Mouse (Mus musculus) v-Abl transformed pro-B cells (cell line): ENCODE measurements around the gene Nfya.
"Not testable (repeated sequence)": the region's sequence is repeated elsewhere in the genome, so short reads cannot be mapped to it uniquely, and the experiment has no call there.

Experiments
- in situ Hi-C, 2 experiments: fragments of 400-800 bp; cut with MboI; formaldehyde crosslinking; loops; one replicate each; pipeline ENCODE4 v1.15.1; 2025; ENCODE audit not compliant: unreplicated experiment in 2 of 2

The Nfya gene

GRCm38 (mm10) chr17:48357892-48358291 is 51.8 kb downstream of the Nfya start:
- in situ Hi-C loops: no loop called here

GRCm38 (mm10) chr17:48355822-48356221 is 53.9 kb downstream of the Nfya start:
- in situ Hi-C loops: no loop called here

GRCm38 (mm10) chr17:48352976-48353375 is 56.7 kb downstream of the Nfya start:
- in situ Hi-C loops: not testable (repeated sequence)

- in situ Hi-C loops: no loop called here
Observed at GRCm38 (mm10) chr17:48350681-48351193, 59.0 kb downstream of the Nfya start.

- in situ Hi-C loops: loop anchor here in 1 of 2 experiments (25.0 kb wide), 1 partner anchor 435 kb away; the partner anchor contains the start of gene Foxp4
Observed at GRCm38 (mm10) chr17:48347287-48347686, 62.4 kb downstream of the Nfya start.

- in situ Hi-C loops: loop anchor here in 1 of 2 experiments (25.0 kb wide), 1 partner anchor 435 kb away; the partner anchor contains the start of gene Foxp4
Observed at GRCm38 (mm10) chr17:48346834-48347233, 62.9 kb downstream of the Nfya start.

GRCm38 (mm10) chr17:48346231-48346630 is 63.5 kb downstream of the Nfya start, which contains the start of gene Trem2:
Gene Trem2, plus strand, starts transcription at chr17:48346401.
- in situ Hi-C loops: loop anchor here in 1 of 2 experiments (25.0 kb wide), 1 partner anchor 434 kb away; the partner anchor contains the start of gene Foxp4

- in situ Hi-C loops: loop anchor here in 1 of 2 experiments (25.0 kb wide), 1 partner anchor 434 kb away; the partner anchor contains the start of gene Foxp4
Observed at GRCm38 (mm10) chr17:48345824-48346223, 63.9 kb downstream of the Nfya start.

- in situ Hi-C loops: loop anchor here in 1 of 2 experiments (25.0 kb wide), 1 partner anchor 431 kb away; the partner anchor contains the start of gene Foxp4
Observed at GRCm38 (mm10) chr17:48343065-48343464, 66.6 kb downstream of the Nfya start.

GRCm38 (mm10) chr17:48341947-48342346 is 67.8 kb downstream of the Nfya start:
- in situ Hi-C loops: loop anchor here in 1 of 2 experiments (25.0 kb wide), 1 partner anchor 430 kb away; the partner anchor contains the start of gene Foxp4

- in situ Hi-C loops: loop anchor here in 1 of 2 experiments (25.0 kb wide), 1 partner anchor 428 kb away; the partner anchor contains the start of gene Foxp4
Observed at GRCm38 (mm10) chr17:48340267-48340666, 69.4 kb downstream of the Nfya start.
